Mouse (Mus musculus) embryonic facial prominence, embryonic 11.5 days (tissue): ENCODE data around the gene Afap1. TPM values are rescaled to one million over a fixed set of nuclear protein-coding genes. Genes with fewer than 3 reads are reported as not detected.

Experiments used
- ATAC-seq: fragments of 200-750 bp; cut with Nextera tagmentation; replicated peaks from 2 replicates; pipeline ENCODE4 v1.8.0; 2017; ENCODE audit warnings: low read depth; ENCODE audit not compliant: insufficient number of reproducible peaks, low FRiP score, low TSS enrichment
- DNase-seq: peaks from one replicate; pipeline ENCODE4 v3.0.0-alpha.2; 2015; ENCODE audit warnings: low spot score
- H3K27ac ChIP-seq: fragments of 300-500 bp; sonication (generic); replicated peaks from 2 replicates; pipeline ENCODE4 v1.5.1; 2014; ENCODE audit warnings: mild to moderate bottlenecking, low read depth, low read length, control low read depth
- H3K27me3 ChIP-seq: fragments of 300-500 bp; sonication (generic); 2 replicates; pipeline ENCODE4 v1.6.1; 2014; ENCODE audit warnings: mild to moderate bottlenecking, low read length, moderate library complexity, mixed read lengths; ENCODE audit not compliant: control insufficient read depth, insufficient read depth
- H3K36me3 ChIP-seq: fragments of 300-500 bp; sonication (generic); replicated peaks from 2 replicates; pipeline ENCODE4 v1.6.1; 2014; ENCODE audit warnings: low read depth, mild to moderate bottlenecking, low read length, moderate library complexity, mixed read lengths; ENCODE audit not compliant: control insufficient read depth, insufficient read depth
- H3K4me1 ChIP-seq: fragments of 300-500 bp; sonication (generic); 2 replicates; pipeline ENCODE4 v1.6.1; 2014; ENCODE audit warnings: low read length, mixed read lengths; ENCODE audit not compliant: control insufficient read depth, insufficient read depth
- H3K4me2 ChIP-seq: fragments of 300-500 bp; sonication (generic); 2 replicates; pipeline ENCODE4 v1.6.1; 2014; ENCODE audit warnings: low read depth, mild to moderate bottlenecking, control low read depth, low read length, moderate library complexity
- H3K4me3 ChIP-seq: fragments of 300-500 bp; sonication (generic); 2 replicates; pipeline ENCODE4 v1.5.1; 2014; ENCODE audit warnings: low read depth, low read length, control low read depth
- H3K9ac ChIP-seq: fragments of 300-500 bp; sonication (generic); replicated peaks from 2 replicates; pipeline ENCODE4 v1.6.1; 2014; ENCODE audit warnings: mild to moderate bottlenecking, control low read depth, low read length
- H3K9me3 ChIP-seq: fragments of 300-500 bp; sonication (generic); replicated peaks from 2 replicates; pipeline ENCODE4 v1.6.1; 2016; ENCODE audit warnings: mild to moderate bottlenecking, low read length, inconsistent platforms, mixed read lengths; ENCODE audit not compliant: control insufficient read depth
- WGBS: fragments of 180-500 bp; shearing (Covaris S2); extraction: QIAGEN DNeasy Blood & Tissue Kit; methylation state at CpG from one replicate; pipeline ENCODE4 v1.1.7; 2014; 5-methylcytosine and 5-hydroxymethylcytosine counted together
- polyA plus RNA-seq: library from polyadenylated mRNA; unstranded; fragments of >200 nt; fragmentation: Nextera tagmentation; extraction: Ambion mirVana; gene quantifications from 2 replicates; pipeline ENCODE4 v1.2.1, GENCODE M21; 2014

Afap1 gene
- 19.8 and 20.5 TPM in 2 replicates for polyA plus RNA-seq

GRCm38 (mm10) chr5:35893093-35893804 lies at the start of gene Afap1:
Gene Afap1, plus strand, starts transcription at chr5:35893319.
- H3K4me2 ChIP-seq: peak within 1 kb of the TSS; percentile 94
- no peaks in the 10 kb centered on the region for H3K36me3 ChIP-seq
- ATAC-seq (peak; percentile 92), DNase-seq (peak; percentile 99)
- H3K4me1 ChIP-seq: no peaks in the 10 kb centered on the region
- no peaks in the 10 kb centered on the region for H3K27me3 ChIP-seq
- peak within 1 kb of the TSS; percentile 84 for H3K4me3 ChIP-seq
- peak within 1 kb of the TSS; percentile 89 for H3K9ac ChIP-seq
- under 1% methylated on average over 49 of the region's 49 CpGs for WGBS
- peak within 1 kb of the TSS; percentile 66 for H3K27ac ChIP-seq
- H3K9me3 ChIP-seq: no peaks in the 10 kb centered on the region

GRCm38 (mm10) chr5:35851485-35851884 lies 41.6 kb upstream of the Afap1 start:
- DNase-seq (no peak), ATAC-seq (no peak)
- H3K27ac ChIP-seq: no peak overlapping the region
- H3K4me3 ChIP-seq: no peak overlapping the region
- H3K27me3 ChIP-seq: no peaks in the 10 kb centered on the region
- H3K36me3 ChIP-seq: no peaks in the 10 kb centered on the region
- WGBS: 66% methylated on average over 5 of the region's 5 CpGs
- H3K4me2 ChIP-seq: no peak overlapping the region
- no peaks in the 10 kb centered on the region for H3K4me1 ChIP-seq
- no peak overlapping the region for H3K9ac ChIP-seq
- no peaks in the 10 kb centered on the region for H3K9me3 ChIP-seq

DNA sequence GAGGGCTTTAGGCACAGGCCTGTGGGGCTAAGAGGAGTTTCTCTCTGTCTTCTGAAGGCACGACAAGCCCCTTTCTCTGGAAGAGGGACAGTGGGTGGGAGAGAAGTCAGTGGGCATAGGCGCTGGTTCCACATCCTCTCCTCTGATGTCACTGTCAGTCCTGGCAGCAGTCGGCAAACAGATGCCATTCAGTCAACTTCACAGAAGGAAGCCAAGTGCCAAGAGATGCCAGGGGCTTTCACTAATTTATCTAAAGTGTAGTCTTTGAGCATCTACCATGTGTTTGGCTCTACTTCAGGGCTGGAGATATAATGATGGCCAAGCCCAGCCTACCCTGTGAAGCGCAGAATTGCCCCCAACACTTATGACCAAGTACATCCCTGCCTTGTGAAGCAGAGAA lies 39.7 kb upstream of the Afap1 start:
- Histone ChIP-seq H3K27me3 (no peaks in the 10 kb centered on the region), H3K4me3 (no peak overlapping the region), H3K27ac (no peak overlapping the region), H3K4me2 (no peak overlapping the region), H3K9ac (no peak overlapping the region), H3K4me1 (no peaks in the 10 kb centered on the region), H3K36me3 (no peaks in the 10 kb centered on the region), H3K9me3 (no peaks in the 10 kb centered on the region)
- DNase-seq (no peak), ATAC-seq (no peak)
- 89% methylated on average over 4 of the region's 4 CpGs for WGBS

DNA sequence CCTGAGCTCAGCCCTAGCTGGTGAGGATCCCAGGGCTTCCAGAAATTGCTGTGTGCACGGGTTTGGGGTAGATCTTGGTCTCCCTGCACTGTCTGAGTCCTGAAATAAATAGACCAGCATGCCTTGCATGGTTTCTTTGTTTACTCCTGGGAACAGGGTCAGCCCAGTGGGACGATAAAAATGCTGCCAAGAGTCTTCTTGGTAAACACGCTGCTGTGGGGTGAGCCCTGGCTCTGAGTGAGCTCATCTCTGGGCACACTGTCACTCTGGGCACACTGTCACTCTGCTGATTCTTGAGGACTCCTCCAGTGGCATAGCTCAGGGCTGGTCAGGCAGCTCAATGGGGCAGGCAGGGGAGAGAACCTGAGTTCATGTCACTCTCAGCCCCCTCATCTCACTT lies 36.9 kb upstream of the Afap1 start:
- 62% methylated on average over 3 of the region's 3 CpGs for whole genome bisulfite sequencing
- H3K9ac ChIP-seq: no peak overlapping the region
- ATAC-seq: no peak
- no peaks in the 10 kb centered on the region for H3K4me1 ChIP-seq
- H3K4me2 ChIP-seq: no peak overlapping the region
- H3K27me3 ChIP-seq: no peaks in the 10 kb centered on the region
- no peaks in the 10 kb centered on the region for H3K9me3 ChIP-seq
- H3K4me3 ChIP-seq: no peak overlapping the region
- no peaks in the 10 kb centered on the region for H3K36me3 ChIP-seq
- no peak for DNase-seq
- no peak overlapping the region for H3K27ac ChIP-seq

GRCm38 (mm10) chr5:35858069-35858468 lies 35.0 kb upstream of the Afap1 start:
- no peaks in the 10 kb centered on the region for H3K9me3 ChIP-seq
- DNase-seq: peak; percentile 86
- 19% methylated on average over 6 of the region's 6 CpGs for WGBS
- H3K27ac ChIP-seq: no peak overlapping the region
- no peak overlapping the region for H3K9ac ChIP-seq
- no peaks in the 10 kb centered on the region for H3K36me3 ChIP-seq
- no peak overlapping the region for H3K4me3 ChIP-seq
- ATAC-seq: no peak
- H3K4me1 ChIP-seq: no peaks in the 10 kb centered on the region
- no peak overlapping the region for H3K4me2 ChIP-seq
- H3K27me3 ChIP-seq: no peaks in the 10 kb centered on the region

- Histone ChIP-seq H3K27me3 (no peaks in the 10 kb centered on the region), H3K9me3 (no peaks in the 10 kb centered on the region), H3K27ac (no peak overlapping the region), H3K9ac (no peak overlapping the region), H3K36me3 (no peaks in the 10 kb centered on the region), H3K4me3 (no peak overlapping the region), H3K4me1 (no peaks in the 10 kb centered on the region), H3K4me2 (no peak overlapping the region)
- ATAC-seq: no peak
- WGBS: 89% methylated on average over 2 of the region's 2 CpGs
- DNase-seq: no peak
Observed at GRCm38 (mm10) chr5:35861456-35861855, 31.7 kb upstream of the Afap1 start.

- Histone ChIP-seq H3K4me1 (no peaks in the 10 kb centered on the region; the same call in 1 of the 2 replicates), H3K4me2 (no peak overlapping the region), H3K4me3 (no peak overlapping the region), H3K36me3 (no peaks in the 10 kb centered on the region), H3K9ac (no peak overlapping the region), H3K9me3 (no peaks in the 10 kb centered on the region), H3K27me3 (no peaks in the 10 kb centered on the region), H3K27ac (no peak overlapping the region)
- no peak for ATAC-seq
- no peak for DNase-seq
- 70% methylated on average over 4 of the region's 4 CpGs for WGBS
Observed at GRCm38 (mm10) chr5:35869973-35870372, 23.1 kb upstream of the Afap1 start.

- 0 out of 2 replicates have a peak, but pooled peaks have one; percentile 50 for ATAC-seq
- no peak overlapping the region for H3K4me3 ChIP-seq
- no peak overlapping the region for H3K9ac ChIP-seq
- H3K27me3 ChIP-seq: no peaks in the 10 kb centered on the region
- no peaks in the 10 kb centered on the region for H3K36me3 ChIP-seq
- peak; percentile 88 for DNase-seq
- no peak overlapping the region for H3K4me2 ChIP-seq
- 55% methylated on average over 8 of the region's 8 CpGs for WGBS
- no peaks in the 10 kb centered on the region; the same call in 1 of the 2 replicates for H3K4me1 ChIP-seq
- no peaks in the 10 kb centered on the region for H3K9me3 ChIP-seq
- H3K27ac ChIP-seq: no peak overlapping the region
Observed at GRCm38 (mm10) chr5:35870408-35871012, 22.6 kb upstream of the Afap1 start.
